ENCODE assay signal across 13 mouse cellular contexts in genomic region chr6:136820381-136820780, GRCm38 (mm10). TPM values are rescaled to one million over a fixed set of nuclear protein-coding genes. Genes with fewer than 3 reads are reported as not detected.
"Had no signal": no experiment of that assay in that cellular context is flagged by ENCODE, and none has a peak within 500 bp of the region (broad histone marks: within the 10 kb centered on the region; RNA-seq: fewer than 3 reads in every experiment).

No protein-coding gene starts in this region.

- H3K27me3 ChIP-seq: liver, embryonic 15.5 days; midbrain, embryonic 13.5 days; stomach, embryonic 15.5 days had no signal

- H3K9ac ChIP-seq: liver, embryonic 15.5 days; midbrain, embryonic 13.5 days; stomach, embryonic 15.5 days had no signal

- H3K4me3 ChIP-seq: left cerebral cortex, adult 2 months; limb, embryonic 10.5 days; liver, embryonic 15.5 days; midbrain, embryonic 13.5 days; stomach, embryonic 15.5 days had no signal

- H3K4me1 ChIP-seq: limb, embryonic 10.5 days; liver, embryonic 15.5 days; midbrain, embryonic 13.5 days; stomach, embryonic 15.5 days had no signal

- ATAC-seq: lung, postnatal 0 days; midbrain, embryonic 13.5 days had no signal

- H3K9me3 ChIP-seq: limb, embryonic 10.5 days; liver, embryonic 15.5 days; midbrain, embryonic 13.5 days; stomach, embryonic 15.5 days had no signal

- H3K4me2 ChIP-seq: liver, embryonic 15.5 days; midbrain, embryonic 13.5 days; stomach, embryonic 15.5 days had no signal

- H3K27ac ChIP-seq: left cerebral cortex, adult 2 months; limb, embryonic 10.5 days; liver, embryonic 15.5 days; midbrain, embryonic 13.5 days; stomach, embryonic 15.5 days had no signal

- DNase-seq: kidney, adult 8-10 months; kidney, postnatal 25 days; lung, adult 2 months; lung, postnatal 36 days; right cerebral cortex, postnatal 14 days; thymus, postnatal 36 days had no signal

RNA-seq across cellular contexts. Expression of gene Smco3, which starts 14.9 kb away (rescaled TPM):
- polyA plus RNA-seq: limb, embryonic 10.5 days; liver, embryonic 15.5 days; spleen, adult 2 months had no signal
